Mouse (Mus musculus) left cerebral cortex, adult 2 months (tissue): ENCODE data around the gene Sorl1. TPM values are rescaled to one million over a fixed set of nuclear protein-coding genes. Genes with fewer than 3 reads are reported as not detected.
A peak's percentile ranks its signal among the peaks of the same experiment; 100 is the strongest.

Experiments
- DNase-seq, 2 experiments: peaks; one replicate each; pipeline ENCODE4 v3.0.0; 2021 to 2022; ENCODE audit warnings: low spot score in 2 of 2, mixed read lengths in 1 of 2; ENCODE audit errors: extremely low spot score in 1 of 2
- H3K27ac ChIP-seq: fragments of 200-600 bp; 2 replicates; pipeline ENCODE4 v1.8.1; 2022
- H3K4me3 ChIP-seq: fragments of 200-600 bp; 2 replicates; pipeline ENCODE4 v1.8.1; 2022
- CTCF ChIP-seq: fragments of 200-600 bp; IDR thresholded peaks from 2 replicates; pipeline ENCODE4 v1.8.1; 2022; ENCODE audit warnings: antibody characterized with exemption, mild to moderate bottlenecking, moderate library complexity
- intact Hi-C: fragments of 180-260 bp; cut with DNase I; formaldehyde crosslinking; loops from one replicate; pipeline ENCODE4 v1.15.1; 2025
- total RNA-seq, 2 experiments: library from RNA; stranded (reverse); gene quantifications; 2 replicates each; pipeline ENCODE4 v1.2.3; 2021

The Sorl1 gene
- total RNA-seq, 2 experiments from 2014 or later: 238 to 239 TPM

DNA sequence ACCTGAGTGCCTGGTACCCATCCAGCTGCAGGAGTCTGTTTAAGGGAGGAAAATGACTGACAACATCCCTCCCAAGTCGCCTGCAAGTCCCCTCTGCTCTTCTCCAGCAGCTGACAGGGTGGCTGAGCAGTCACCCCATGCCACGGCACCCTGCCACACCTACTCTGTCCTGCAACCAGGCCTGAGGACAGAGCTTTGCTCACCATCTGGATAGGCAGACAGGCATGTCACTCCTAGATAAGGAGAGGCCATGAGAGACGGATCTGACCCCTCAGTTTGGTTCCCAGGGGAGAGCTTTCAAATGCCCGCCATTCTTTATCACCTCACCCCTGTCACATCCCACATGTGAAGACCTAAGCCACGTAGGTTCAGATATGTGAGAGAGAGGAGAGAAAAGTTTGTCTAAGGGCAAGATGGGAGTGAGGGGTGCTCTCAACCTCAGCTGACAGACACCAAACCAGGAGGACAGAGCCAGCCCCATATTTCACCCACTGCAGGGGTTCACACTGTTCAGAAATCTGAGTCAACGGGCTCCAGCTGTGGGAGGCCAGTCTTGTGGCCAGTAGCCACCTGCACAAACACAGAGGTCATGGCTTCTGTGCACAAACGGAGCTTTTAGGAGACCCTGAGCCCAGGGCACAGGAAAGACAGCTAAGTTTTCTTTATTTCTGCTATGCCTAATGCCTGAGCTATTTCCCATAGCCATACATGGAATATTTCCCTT is 104.6 kb downstream of the Sorl1 start:
- intact Hi-C loops: no loop called here

DNA sequence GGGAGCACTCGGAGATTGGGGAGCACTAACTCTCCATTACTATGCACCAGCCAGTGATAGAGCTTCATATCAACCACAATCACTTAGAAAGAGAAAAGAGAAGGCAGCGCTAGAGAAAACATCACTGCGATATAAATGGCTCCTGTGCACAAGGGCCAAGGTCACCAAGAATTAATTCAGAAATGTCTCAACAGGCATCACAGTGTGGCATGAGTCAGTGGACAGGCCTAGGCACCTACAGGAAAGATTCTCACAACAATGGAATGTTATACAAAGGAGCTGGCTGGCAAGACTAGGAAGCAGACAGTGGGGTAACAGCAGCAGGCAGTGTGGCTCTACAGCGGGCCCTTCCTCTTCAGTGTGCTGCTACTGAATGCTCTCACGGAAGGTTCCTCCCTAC is 115.6 kb downstream of the Sorl1 start:
- intact Hi-C loops: no loop called here
- TF ChIP-seq CTCF: no peak
- no peak overlapping the region for H3K4me3 ChIP-seq
- no peak overlapping the region for H3K27ac ChIP-seq
- DNase-seq: no peak

More for the DNA sequence above, 104.6 kb downstream of the Sorl1 start:
- TF ChIP-seq CTCF: no peak
- no peak for DNase-seq
- Histone ChIP-seq H3K27ac (no peak overlapping the region), H3K4me3 (no peak overlapping the region)

GRCm38 (mm10) chr9:42005101-42005500 is 119.0 kb downstream of the Sorl1 start:
- TF ChIP-seq CTCF: no peak
- H3K27ac ChIP-seq: no peak overlapping the region
- intact Hi-C loops: no loop called here
- no peak for DNase-seq
- no peak overlapping the region for H3K4me3 ChIP-seq

- DNase-seq: no peak
- Histone ChIP-seq H3K4me3 (no peak overlapping the region), H3K27ac (no peak overlapping the region)
- no peak for TF ChIP-seq CTCF
- intact Hi-C loops: loop anchor here (5.0 kb wide), 1 partner anchor 258 kb away; the partner anchor contains the start of gene Sc5d
Observed at GRCm38 (mm10) chr9:42004140-42004539, 120.0 kb downstream of the Sorl1 start.

DNA sequence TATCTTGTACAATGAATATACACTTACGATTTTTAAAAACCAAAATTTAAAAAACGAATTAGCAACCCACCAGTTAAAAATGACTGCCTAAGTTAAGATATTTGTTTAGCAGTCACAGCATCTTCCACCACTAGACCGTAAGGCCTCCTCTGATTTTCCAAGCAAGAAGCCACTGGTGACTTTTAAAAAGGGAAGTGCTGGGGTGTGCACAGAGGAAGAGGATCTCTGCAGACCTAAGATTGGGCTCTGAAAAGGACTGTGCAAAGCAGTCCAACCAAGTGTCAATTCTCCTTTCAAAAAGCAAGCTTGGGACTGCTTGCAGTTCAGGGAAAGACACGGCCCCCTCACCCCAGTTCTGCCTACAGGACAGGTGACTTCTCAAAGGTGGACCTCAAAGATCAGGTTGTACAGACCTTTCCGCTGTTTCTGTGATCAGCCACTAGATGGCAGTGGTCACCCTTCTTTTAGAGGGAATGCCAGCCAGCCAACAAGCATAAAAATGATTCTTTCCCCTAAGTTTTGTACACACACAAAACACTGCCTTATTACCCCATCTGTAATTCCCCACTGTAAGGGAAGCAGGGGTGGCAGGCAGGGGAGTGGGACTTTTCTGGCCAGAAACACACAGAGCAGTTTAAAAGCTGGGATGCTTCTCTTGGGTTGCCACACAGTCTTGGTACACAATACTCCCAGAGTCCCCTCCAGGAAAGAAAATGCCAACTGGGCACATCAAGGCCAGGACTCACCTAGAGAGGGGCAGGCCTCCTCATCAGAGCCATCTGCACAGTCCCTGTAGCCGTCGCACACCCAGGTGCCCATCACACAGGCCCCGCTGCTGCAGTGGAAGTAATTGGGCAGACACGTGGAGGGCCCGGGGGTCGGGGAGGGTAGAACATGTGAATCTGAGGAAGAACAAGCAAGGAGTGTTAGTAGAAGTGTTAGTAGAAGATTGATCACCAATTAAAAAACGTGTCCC is 124.3 kb downstream of the Sorl1 start:
- Histone ChIP-seq H3K4me3 (no peak overlapping the region), H3K27ac (no peak overlapping the region)
- intact Hi-C loops: loop anchor here (1.0 to 5.0 kb wide), 2 partner anchors 263 to 276 kb away; partner anchors contain the start of gene Sc5d
- DNase-seq: no peak
- peak; percentile 82 for TF ChIP-seq CTCF

- TF ChIP-seq CTCF: no peak
- no peak overlapping the region for H3K4me3 ChIP-seq
- no peak overlapping the region for H3K27ac ChIP-seq
- DNase-seq: no peak
- intact Hi-C loops: no loop called here
Observed at GRCm38 (mm10) chr9:41995278-41995677, 128.8 kb downstream of the Sorl1 start.

GRCm38 (mm10) chr9:41993821-41994220 is 130.3 kb downstream of the Sorl1 start:
- intact Hi-C loops: no loop called here
- H3K4me3 ChIP-seq: no peak overlapping the region
- no peak overlapping the region for H3K27ac ChIP-seq
- no peak for DNase-seq
- no peak for TF ChIP-seq CTCF

GRCm38 (mm10) chr9:41992841-41993240 is 131.3 kb downstream of the Sorl1 start:
- Histone ChIP-seq H3K4me3 (no peak overlapping the region), H3K27ac (no peak overlapping the region)
- intact Hi-C loops: no loop called here
- TF ChIP-seq CTCF: no peak
- DNase-seq: no peak

DNA sequence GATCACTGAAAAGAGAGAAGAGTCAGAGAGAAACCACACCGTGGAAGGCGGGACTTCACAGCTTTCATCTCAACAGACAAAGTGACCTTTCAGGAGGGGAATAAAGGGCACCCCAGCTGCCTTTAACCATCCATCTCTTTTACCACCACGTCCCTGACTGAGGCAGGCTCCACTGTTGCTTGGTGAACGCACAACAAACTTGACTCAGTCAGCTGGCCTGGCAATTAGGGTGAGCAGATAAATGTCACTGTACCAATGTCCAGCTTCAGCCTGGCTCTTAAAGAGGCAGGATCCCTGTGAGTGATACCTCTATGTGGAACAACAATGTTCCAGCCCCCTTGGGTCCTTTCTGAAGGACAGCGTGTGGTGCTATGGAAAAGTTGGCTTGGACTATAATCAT is 138.5 kb downstream of the Sorl1 start:
- no peak for DNase-seq
- intact Hi-C loops: no loop called here
- Histone ChIP-seq H3K4me3 (no peak overlapping the region), H3K27ac (no peak overlapping the region)
- TF ChIP-seq CTCF: no peak

- Histone ChIP-seq H3K27ac (no peak overlapping the region), H3K4me3 (no peak overlapping the region)
- no peak for DNase-seq
- TF ChIP-seq CTCF: no peak
- intact Hi-C loops: no loop called here
Observed at GRCm38 (mm10) chr9:41985052-41985451, 139.0 kb downstream of the Sorl1 start.

- no peak for DNase-seq
- intact Hi-C loops: no loop called here
- no peak overlapping the region for H3K27ac ChIP-seq
- H3K4me3 ChIP-seq: no peak overlapping the region
- no peak for TF ChIP-seq CTCF
Observed at GRCm38 (mm10) chr9:41984306-41984705, 139.8 kb downstream of the Sorl1 start.

GRCm38 (mm10) chr9:41983286-41983685 is 140.8 kb downstream of the Sorl1 start:
- Histone ChIP-seq H3K4me3 (no peak overlapping the region), H3K27ac (no peak overlapping the region)
- no peak for TF ChIP-seq CTCF
- intact Hi-C loops: no loop called here
- DNase-seq: no peak
